Mouse (Mus musculus): Measurements from ENCODE around the gene Cbwd1.

- TF ChIP-seq CTCF (IDR thresholded peaks at IDR 0.05; ENCODE audit: low read depth) (no peak), EP300 (optimal IDR thresholded peaks at IDR 0.05) (no peak)
Measured at GRCm38 (mm10) chr19:24898737-24899577, 62.5 kb downstream of the Cbwd1 start.

All from stomach, postnatal 0 days (tissue).